Mouse (Mus musculus) small intestine, adult 2 months (tissue): ENCODE measurements around the gene Pcyox1.
A peak's percentile ranks its signal among the peaks of the same experiment; 100 is the strongest.

Source experiments
- CTCF ChIP-seq: fragments of 200-500 bp; IDR thresholded peaks from 2 replicates; pipeline ENCODE4 v1.5.1; 2012; ENCODE audit warnings: low read depth, mild to moderate bottlenecking, control low read depth, inconsistent platforms, low read length, moderate library complexity, mixed read lengths; ENCODE audit not compliant: insufficient replicate concordance, insufficient read length; ENCODE audit errors: extremely low read depth
- POLR2A ChIP-seq: fragments of 200-500 bp; IDR thresholded peaks from 2 replicates; pipeline ENCODE4 v1.6.1; 2012; ENCODE audit warnings: low read depth, mild to moderate bottlenecking, control low read depth, inconsistent platforms, low read length, moderate library complexity

- peak; percentile 46; the same call in 1 of the 2 replicates for TF ChIP-seq CTCF
- TF ChIP-seq POLR2A: no peak
These were observed 32.4 kb downstream of the Pcyox1 start for GRCm38 (mm10) chr6:86364442-86365141.
